Comparison of ENCODE assay signal across 8 mouse cellular contexts in the genomic region with DNA sequence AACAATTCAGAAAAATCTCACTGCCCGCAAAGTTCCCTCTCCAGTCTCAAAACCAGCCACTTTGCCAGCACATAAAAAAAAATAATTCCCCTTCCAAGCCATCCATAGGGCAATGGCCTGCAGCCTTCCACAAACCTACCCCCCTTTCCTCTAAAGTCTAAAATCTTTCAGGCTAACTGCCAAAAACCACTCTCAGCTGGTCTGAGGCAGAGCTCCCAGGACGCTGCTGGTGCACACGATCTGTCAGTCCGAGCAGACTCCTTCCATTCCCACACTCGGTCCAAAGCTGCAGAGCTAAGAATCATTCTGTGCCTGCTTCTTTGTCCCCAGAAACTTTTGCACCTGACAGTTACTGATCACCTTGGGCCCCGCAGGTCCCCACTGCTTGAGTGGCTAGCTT. TPM values are rescaled to one million over a fixed set of nuclear protein-coding genes. Genes with fewer than 3 reads are reported as not detected.
DNase-seq lines count a peak whose midpoint lies in the region; ATAC-seq lines count a peak whose summit lies in the region.

No protein-coding gene starts in this region.

- H3K4me1 ChIP-seq in hindbrain, embryonic 15.5 days (replicated peaks) = peaks cover 12% of the 10 kb centered on the region
- H3K4me1 ChIP-seq in hindbrain, embryonic 12.5 days = peaks cover 4% of the 10 kb centered on the region; the same call in 1 of the 2 replicates
- peaks cover 20% of the 10 kb centered on the region for H3K4me1 ChIP-seq in embryonic facial prominence, embryonic 13.5 days
- peaks cover 12% of the 10 kb centered on the region for H3K4me1 ChIP-seq in midbrain, embryonic 13.5 days (replicated peaks)

- peak; percentile 57 for DNase-seq in kidney, adult 11 months
- DNase-seq in gastrocnemius, postnatal 14 days = no peak
- DNase-seq in B cell, adult 2 months = no peak
- DNase-seq in frontal cortex, postnatal 36 days (ENCODE audit: low spot score in 2 of 2) = no peak

- H3K9me3 ChIP-seq in hindbrain, embryonic 15.5 days = no peaks in the 10 kb centered on the region
- no peaks in the 10 kb centered on the region for H3K9me3 ChIP-seq in hindbrain, embryonic 12.5 days (replicated peaks)
- no peaks in the 10 kb centered on the region for H3K9me3 ChIP-seq in embryonic facial prominence, embryonic 13.5 days
- H3K9me3 ChIP-seq in midbrain, embryonic 13.5 days = no peaks in the 10 kb centered on the region

- H3K27me3 ChIP-seq in hindbrain, embryonic 15.5 days = no peaks in the 10 kb centered on the region
- H3K27me3 ChIP-seq in hindbrain, embryonic 12.5 days = no peaks in the 10 kb centered on the region
- no peaks in the 10 kb centered on the region for H3K27me3 ChIP-seq in embryonic facial prominence, embryonic 13.5 days
- H3K27me3 ChIP-seq in midbrain, embryonic 13.5 days = no peaks in the 10 kb centered on the region

- ATAC-seq in hindbrain, embryonic 15.5 days (ENCODE audit: low FRiP score, low read depth) = 0 out of 2 replicates have a peak, but pooled peaks have one; percentile 23
- ATAC-seq in hindbrain, embryonic 12.5 days (ENCODE audit: low FRiP score) = no peak
- ATAC-seq in embryonic facial prominence, embryonic 13.5 days (ENCODE audit: insufficient number of reproducible peaks, insufficient read depth, low FRiP score, low TSS enrichment, low read depth) = 0 out of 2 replicates have a peak, but pooled peaks have one; percentile 32
- no peak for ATAC-seq in midbrain, embryonic 13.5 days

- no peak overlapping the region for H3K9ac ChIP-seq in hindbrain, embryonic 15.5 days
- H3K9ac ChIP-seq in hindbrain, embryonic 12.5 days = no peak overlapping the region
- peak overlapping the region; percentile 1; the same call in 1 of the 2 replicates for H3K9ac ChIP-seq in embryonic facial prominence, embryonic 13.5 days
- no peak overlapping the region for H3K9ac ChIP-seq in midbrain, embryonic 13.5 days (replicated peaks)

- 48% methylated on average over 6 of the region's 6 CpGs for WGBS in hindbrain, embryonic 15.5 days
- WGBS in hindbrain, embryonic 12.5 days = 65% methylated on average over 6 of the region's 6 CpGs
- WGBS in embryonic facial prominence, embryonic 13.5 days = 36% methylated on average over 6 of the region's 6 CpGs
- 58% methylated on average over 6 of the region's 6 CpGs for WGBS in midbrain, embryonic 13.5 days

- no peak overlapping the region for H3K4me2 ChIP-seq in hindbrain, embryonic 15.5 days
- no peak overlapping the region for H3K4me2 ChIP-seq in hindbrain, embryonic 12.5 days (replicated peaks)
- no peak overlapping the region for H3K4me2 ChIP-seq in embryonic facial prominence, embryonic 13.5 days
- no peak overlapping the region for H3K4me2 ChIP-seq in midbrain, embryonic 13.5 days (replicated peaks)

- intact Hi-C loops in gastrocnemius, postnatal 14 days (cut with DNase I; ENCODE audit: low total_unique reads) = no loop called here

- no peak overlapping the region for H3K4me3 ChIP-seq in hindbrain, embryonic 15.5 days
- H3K4me3 ChIP-seq in hindbrain, embryonic 12.5 days = no peak overlapping the region
- H3K4me3 ChIP-seq in embryonic facial prominence, embryonic 13.5 days = no peak overlapping the region
- H3K4me3 ChIP-seq in midbrain, embryonic 13.5 days (replicated peaks) = no peak overlapping the region

- H3K27ac ChIP-seq in hindbrain, embryonic 15.5 days (replicated peaks) = peak overlapping the region; percentile 13; the same call in 1 of the 2 replicates
- no peak overlapping the region for H3K27ac ChIP-seq in hindbrain, embryonic 12.5 days
- H3K27ac ChIP-seq in embryonic facial prominence, embryonic 13.5 days = peak overlapping the region; percentile 60
- peak overlapping the region; percentile 40 for H3K27ac ChIP-seq in midbrain, embryonic 13.5 days

- H3K36me3 ChIP-seq in hindbrain, embryonic 15.5 days = peaks cover 15% of the 10 kb centered on the region
- H3K36me3 ChIP-seq in hindbrain, embryonic 12.5 days = peaks cover 28% of the 10 kb centered on the region
- H3K36me3 ChIP-seq in embryonic facial prominence, embryonic 13.5 days = peaks cover 16% of the 10 kb centered on the region; the same call in 1 of the 2 replicates
- H3K36me3 ChIP-seq in midbrain, embryonic 13.5 days = peaks cover 38% of the 10 kb centered on the region

RNA-seq across cellular contexts. Expression of gene Tfcp2, which starts 22.1 kb away (rescaled TPM):
- polyA plus RNA-seq in hindbrain, embryonic 15.5 days (2015; fragmentation: Nextera tagmentation; extraction: Ambion mirVana) = 34.2 and 35.9 TPM in 2 replicates
- polyA plus RNA-seq in hindbrain, embryonic 12.5 days (2016; fragmentation: Nextera tagmentation; extraction: Ambion mirVana) = 42.9 and 50.8 TPM in 2 replicates
- polyA plus RNA-seq in embryonic facial prominence, embryonic 13.5 days (2015; fragmentation: Nextera tagmentation; extraction: Ambion mirVana) = 26.4 and 32.5 TPM in 2 replicates
- polyA plus RNA-seq in midbrain, embryonic 13.5 days (2015; fragmentation: Nextera tagmentation; extraction: Ambion mirVana) = 48.2 and 48.4 TPM in 2 replicates
- 10 to 100 TPM in 1 of 2 experiments, 1 to 10 TPM in 1; 9.6 to 11.6 TPM for total RNA-seq in gastrocnemius, postnatal 14 days (2021)

RNA-seq across cellular contexts. Expression of gene Pou6f1, which starts 25.8 kb away (rescaled TPM):
- polyA plus RNA-seq in hindbrain, embryonic 15.5 days (2015; fragmentation: Nextera tagmentation; extraction: Ambion mirVana) = 35.0 and 38.1 TPM in 2 replicates
- polyA plus RNA-seq in hindbrain, embryonic 12.5 days (2016; fragmentation: Nextera tagmentation; extraction: Ambion mirVana) = 28.9 and 38.6 TPM in 2 replicates
- 14.4 and 18.2 TPM in 2 replicates for polyA plus RNA-seq in embryonic facial prominence, embryonic 13.5 days (2015; fragmentation: Nextera tagmentation; extraction: Ambion mirVana)
- 45.5 and 47.8 TPM in 2 replicates for polyA plus RNA-seq in midbrain, embryonic 13.5 days (2015; fragmentation: Nextera tagmentation; extraction: Ambion mirVana)
- total RNA-seq in gastrocnemius, postnatal 14 days (2021) = 1 to 10 TPM; 7.6 to 9.7 TPM

RNA-seq across cellular contexts. Expression of gene Dazap2, which starts 41.2 kb away (rescaled TPM):
- polyA plus RNA-seq in hindbrain, embryonic 15.5 days (2015; fragmentation: Nextera tagmentation; extraction: Ambion mirVana) = 125 and 130 TPM in 2 replicates
- polyA plus RNA-seq in hindbrain, embryonic 12.5 days (2016; fragmentation: Nextera tagmentation; extraction: Ambion mirVana) = 168 and 176 TPM in 2 replicates
- polyA plus RNA-seq in embryonic facial prominence, embryonic 13.5 days (2015; fragmentation: Nextera tagmentation; extraction: Ambion mirVana) = 155 and 159 TPM in 2 replicates
- 162 and 166 TPM in 2 replicates for polyA plus RNA-seq in midbrain, embryonic 13.5 days (2015; fragmentation: Nextera tagmentation; extraction: Ambion mirVana)
- 10 to 100 TPM; 58.7 to 62.1 TPM for total RNA-seq in gastrocnemius, postnatal 14 days (2021)

Comparison
In these comparisons a context has a peak if more than half of its experiments do, and no peak if none do; other contexts are left out.
1. ATAC-seq: peak in hindbrain, embryonic 15.5 days (single experiment) and embryonic facial prominence, embryonic 13.5 days (single experiment); none in hindbrain, embryonic 12.5 days (single experiment) and midbrain, embryonic 13.5 days (single experiment).